ENCODE assay signal across 27 mouse cellular contexts in the genomic region with DNA sequence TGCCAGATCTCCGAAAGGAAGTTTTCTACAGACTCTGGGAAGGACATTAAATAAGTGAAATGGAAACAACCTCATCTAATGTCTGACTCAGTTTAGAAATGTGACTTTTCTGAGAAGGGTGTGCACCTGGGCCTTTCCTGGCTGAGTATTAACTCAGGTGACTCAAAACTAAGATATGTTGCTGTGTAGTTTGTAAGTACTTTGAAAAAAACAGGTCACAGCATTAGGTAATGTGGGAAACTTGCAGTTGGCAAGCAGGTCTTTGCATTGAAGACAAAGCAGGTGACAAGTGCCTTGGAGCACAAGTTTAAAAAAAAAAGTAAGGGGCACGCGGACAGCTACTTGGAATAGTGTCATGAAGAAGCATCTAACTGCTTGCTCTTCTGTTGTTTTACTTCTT. TPM values are rescaled to one million over a fixed set of nuclear protein-coding genes. Genes with fewer than 3 reads are reported as not detected.
DNase-seq lines count a peak whose midpoint lies in the region; ATAC-seq and TF ChIP-seq lines count a peak whose summit lies in the region.
"Had no signal": no experiment of that assay in that cellular context is flagged by ENCODE, and none has a peak within 500 bp of the region (broad histone marks: within the 10 kb centered on the region; RNA-seq: fewer than 3 reads in every experiment).

No protein-coding gene starts in this region.

- no peaks in the 10 kb centered on the region for H3K4me1 ChIP-seq in stomach, postnatal 0 days (replicated peaks; ENCODE audit: control insufficient read depth, insufficient read depth)

- H3K27ac ChIP-seq in stomach, postnatal 0 days (replicated peaks): 0 out of 2 replicates have a peak overlapping the region, but pooled peaks have one; percentile 58
- H3K27ac ChIP-seq: forebrain, embryonic 10.5 days; forebrain, embryonic 13.5 days; heart, embryonic 15.5 days; hindbrain, embryonic 10.5 days; hindbrain, embryonic 13.5 days had no signal

- DNase-seq in lung, postnatal 25 days (ENCODE audit: low spot score): peak; percentile 29
- no peak for DNase-seq in lung, postnatal 10 days
- peak; percentile 13 for DNase-seq in 3T3-L1 (ENCODE audit: low read depth, low spot score)
- peak; percentile 10 for DNase-seq in Muller cell, postnatal 12 days (ENCODE audit: inconsistent ontology term)
- DNase-seq in stomach, postnatal 0 days (ENCODE audit: low spot score): no peak
- DNase-seq in gastrocnemius, postnatal 10 days: no peak
- DNase-seq in adrenal gland, postnatal 4 days (ENCODE audit: low spot score in 2 of 2): no peak
- DNase-seq: adrenal gland, adult 2 months; adrenal gland, postnatal 14 days; cerebellum, adult 11-12 months; cerebellum, adult 8-10 months; cerebellum, postnatal 10 days; cerebellum, postnatal 36 days; embryo, embryonic 11 days; gastrocnemius, postnatal 14 days; heart, adult 18-20 months; heart, postnatal 10 days; heart, postnatal 36 days had no signal

- no peaks in the 10 kb centered on the region for H3K9me3 ChIP-seq in stomach, postnatal 0 days (ENCODE audit: control insufficient read depth, low read length)
- H3K9me3 ChIP-seq: forebrain, embryonic 10.5 days; forebrain, embryonic 13.5 days; heart, embryonic 12.5 days; heart, embryonic 15.5 days; hindbrain, embryonic 10.5 days; hindbrain, embryonic 13.5 days had no signal

- WGBS in stomach, postnatal 0 days: 76% methylated on average over 3 of the region's 3 CpGs

- H3K36me3 ChIP-seq in stomach, postnatal 0 days (ENCODE audit: control insufficient read depth, insufficient read depth, low read length): no peaks in the 10 kb centered on the region
- H3K36me3 ChIP-seq: forebrain, embryonic 10.5 days; heart, embryonic 12.5 days; heart, embryonic 15.5 days; hindbrain, embryonic 10.5 days; hindbrain, embryonic 13.5 days had no signal

- H3K4me3 ChIP-seq in stomach, postnatal 0 days (ENCODE audit: low read depth, low read length): no peak overlapping the region
- H3K4me3 ChIP-seq: forebrain, embryonic 10.5 days; forebrain, embryonic 13.5 days; heart, embryonic 12.5 days; heart, embryonic 15.5 days; hindbrain, embryonic 10.5 days; hindbrain, embryonic 13.5 days had no signal

- H3K27me3 ChIP-seq in stomach, postnatal 0 days (ENCODE audit: control insufficient read depth, insufficient read depth, low read length): no peaks in the 10 kb centered on the region
- H3K27me3 ChIP-seq: forebrain, embryonic 13.5 days; heart, embryonic 12.5 days; heart, embryonic 15.5 days; hindbrain, embryonic 13.5 days had no signal

- TF ChIP-seq EP300 in stomach, postnatal 0 days (optimal IDR thresholded peaks at IDR 0.05): no peak

- no peak overlapping the region for H3K9ac ChIP-seq in stomach, postnatal 0 days (ENCODE audit: low read length)
- H3K9ac ChIP-seq: forebrain, embryonic 13.5 days; heart, embryonic 12.5 days; heart, embryonic 15.5 days; hindbrain, embryonic 13.5 days had no signal

- peak; percentile 92 for ATAC-seq in stomach, postnatal 0 days (ENCODE audit: low FRiP score, low TSS enrichment)
- ATAC-seq: CD4-positive, CD25-positive, alpha-beta regulatory T cell, adult 4 months; forebrain, embryonic 13.5 days; forebrain, embryonic 16.5 days; hindbrain, embryonic 16.5 days had no signal

- no peak for TF ChIP-seq CTCF in stomach, postnatal 0 days (IDR thresholded peaks at IDR 0.05; ENCODE audit: low read depth)

- H3K4me2 ChIP-seq in stomach, postnatal 0 days (replicated peaks; ENCODE audit: low read depth): no peak overlapping the region
- H3K4me2 ChIP-seq: forebrain, embryonic 13.5 days; heart, embryonic 12.5 days; heart, embryonic 15.5 days; hindbrain, embryonic 13.5 days had no signal

RNA-seq across cellular contexts. Expression of a gene that starts 27.5 kb away (rescaled TPM):
- polyA plus RNA-seq in stomach, postnatal 0 days (2015; fragmentation: Nextera tagmentation; extraction: Ambion mirVana): 3.8 and 4.4 TPM in 2 replicates
- 1 to 10 TPM; 2.6 TPM for total RNA-seq in gastrocnemius, postnatal 10 days (2021)
- total RNA-seq in adrenal gland, postnatal 4 days (2021): 1 to 10 TPM; 6.5 to 8.2 TPM

Comparison
In these comparisons a context has a peak if more than half of its experiments do, and no peak if none do; other contexts are left out.
1. DNase-seq: peak in lung, postnatal 25 days (single experiment), 3T3-L1 (single experiment) and Muller cell, postnatal 12 days (single experiment); none in lung, postnatal 10 days (single experiment), stomach, postnatal 0 days (single experiment), gastrocnemius, postnatal 10 days (single experiment) and adrenal gland, postnatal 4 days (0 of 2).